Mouse (Mus musculus) forebrain, embryonic 13.5 days (tissue): ENCODE measurements at regions not wholly inside any gene's neighbourhood (a gene's known extent, or its start where the extent isn't known, plus 50 kb on each side); places are given as distances from the start of the nearest gene placed in this dataset.
A peak's percentile ranks its signal among the peaks of the same experiment; 100 is the strongest.

Experiments used
- ATAC-seq: fragments of 200-750 bp; cut with Nextera tagmentation; 2 replicates; pipeline ENCODE4 v1.8.0; 2017
- H3K27ac ChIP-seq: fragments of 300-500 bp; sonication (generic); 2 replicates; pipeline ENCODE4 v1.5.1; 2015; ENCODE audit warnings: inconsistent platforms, mild to moderate bottlenecking, moderate library complexity
- H3K27me3 ChIP-seq: fragments of 300-500 bp; sonication (generic); 2 replicates; pipeline ENCODE4 v1.6.1; 2015; ENCODE audit warnings: mild to moderate bottlenecking, inconsistent platforms
- H3K36me3 ChIP-seq: fragments of 300-500 bp; sonication (generic); 2 replicates; pipeline ENCODE4 v1.6.1; 2015; ENCODE audit warnings: mild to moderate bottlenecking, inconsistent platforms; ENCODE audit not compliant: poor library complexity, severe bottlenecking
- H3K4me1 ChIP-seq: fragments of 300-500 bp; sonication (generic); 2 replicates; pipeline ENCODE4 v1.6.1; 2015; ENCODE audit warnings: inconsistent platforms
- H3K4me2 ChIP-seq: fragments of 300-500 bp; sonication (generic); 2 replicates; pipeline ENCODE4 v1.6.1; 2015; ENCODE audit warnings: inconsistent platforms, mild to moderate bottlenecking, moderate library complexity
- H3K4me3 ChIP-seq: fragments of 300-500 bp; sonication (generic); 2 replicates; pipeline ENCODE4 v1.5.1; 2015; ENCODE audit warnings: mild to moderate bottlenecking, inconsistent platforms
- H3K9ac ChIP-seq: fragments of 300-500 bp; sonication (generic); 2 replicates; pipeline ENCODE4 v1.6.1; 2015; ENCODE audit warnings: mild to moderate bottlenecking, inconsistent platforms
- H3K9me3 ChIP-seq: fragments of 300-500 bp; sonication (generic); replicated peaks from 2 replicates; pipeline ENCODE4 v1.6.1; 2016; ENCODE audit warnings: inconsistent platforms
- WGBS: fragments of 180-500 bp; shearing (Covaris S2); methylation state at CpG from one replicate; pipeline ENCODE4 v1.1.7; 2015; 5-methylcytosine and 5-hydroxymethylcytosine counted together

- ATAC-seq, result peak; percentile 50; the same call in 1 of the 2 replicates
- H3K4me2 ChIP-seq, result no peak overlapping the region
- H3K9me3 ChIP-seq, result no peaks in the 10 kb centered on the region
- no peak overlapping the region for H3K9ac ChIP-seq
- H3K4me3 ChIP-seq, result no peak overlapping the region
- no peaks in the 10 kb centered on the region for H3K4me1 ChIP-seq
- H3K36me3 ChIP-seq, result no peaks in the 10 kb centered on the region
- no peaks in the 10 kb centered on the region for H3K27me3 ChIP-seq
- no peak overlapping the region for H3K27ac ChIP-seq
These were observed 1973.4 kb downstream of the Olfm4 start for GRCm38 (mm10) chr14:81957234-81957633.

- Histone ChIP-seq H3K36me3 (no peaks in the 10 kb centered on the region), H3K4me3 (no peak overlapping the region), H3K27me3 (no peaks in the 10 kb centered on the region), H3K9me3 (no peaks in the 10 kb centered on the region), H3K27ac (no peak overlapping the region), H3K4me2 (no peak overlapping the region), H3K4me1 (no peaks in the 10 kb centered on the region), H3K9ac (no peak overlapping the region)
- no peak for ATAC-seq
- WGBS, result 86% methylated on average over 4 of the region's 4 CpGs
These were observed 2003.9 kb downstream of the Olfm4 start for GRCm38 (mm10) chr14:81987806-81988205.

GRCm38 (mm10) chr14:81988396-81988795, 2004.5 kb downstream of the Olfm4 start:
- ATAC-seq, result no peak

GRCm38 (mm10) chr14:82002790-82003189, 2018.9 kb downstream of the Olfm4 start:
- no peak for ATAC-seq
- Histone ChIP-seq H3K36me3 (no peaks in the 10 kb centered on the region), H3K4me2 (no peak overlapping the region), H3K4me1 (no peaks in the 10 kb centered on the region), H3K4me3 (no peak overlapping the region), H3K9me3 (no peaks in the 10 kb centered on the region), H3K27me3 (no peaks in the 10 kb centered on the region), H3K27ac (no peak overlapping the region), H3K9ac (no peak overlapping the region)
- WGBS, result 35% methylated on average over 3 of the region's 3 CpGs

More at GRCm38 (mm10) chr14:81988396-81988795, 2004.5 kb downstream of the Olfm4 start:
- Histone ChIP-seq H3K4me2 (no peak overlapping the region), H3K4me3 (no peak overlapping the region), H3K9ac (no peak overlapping the region), H3K9me3 (no peaks in the 10 kb centered on the region), H3K4me1 (no peaks in the 10 kb centered on the region), H3K36me3 (no peaks in the 10 kb centered on the region), H3K27me3 (no peaks in the 10 kb centered on the region), H3K27ac (no peak overlapping the region)
- 84% methylated on average over 3 of the region's 3 CpGs for WGBS

- no peak overlapping the region for H3K9ac ChIP-seq
- WGBS, result 87% methylated on average over 1 of the region's 1 CpGs
- no peak for ATAC-seq
- no peak overlapping the region for H3K4me3 ChIP-seq
- no peaks in the 10 kb centered on the region for H3K9me3 ChIP-seq
- no peak overlapping the region for H3K27ac ChIP-seq
- H3K4me1 ChIP-seq, result no peaks in the 10 kb centered on the region
- H3K4me2 ChIP-seq, result no peak overlapping the region
- H3K36me3 ChIP-seq, result no peaks in the 10 kb centered on the region
- H3K27me3 ChIP-seq, result no peaks in the 10 kb centered on the region
These were observed 2030.8 kb downstream of the Olfm4 start for GRCm38 (mm10) chr14:82014726-82015125.
